Mouse (Mus musculus) E14TG2a.4 (cell line): ENCODE measurements around the gene Bmp8b.

Experiments used
- CTCF ChIP-seq: conservative IDR thresholded peaks from 2 replicates; pipeline ENCODE4 v1.5.1; 2014; ENCODE audit warnings: low read length
- NANOG ChIP-seq: IDR thresholded peaks from 2 replicates; pipeline ENCODE4 v1.6.1; 2014; ENCODE audit warnings: borderline replicate concordance, low read length, mixed read lengths

DNA sequence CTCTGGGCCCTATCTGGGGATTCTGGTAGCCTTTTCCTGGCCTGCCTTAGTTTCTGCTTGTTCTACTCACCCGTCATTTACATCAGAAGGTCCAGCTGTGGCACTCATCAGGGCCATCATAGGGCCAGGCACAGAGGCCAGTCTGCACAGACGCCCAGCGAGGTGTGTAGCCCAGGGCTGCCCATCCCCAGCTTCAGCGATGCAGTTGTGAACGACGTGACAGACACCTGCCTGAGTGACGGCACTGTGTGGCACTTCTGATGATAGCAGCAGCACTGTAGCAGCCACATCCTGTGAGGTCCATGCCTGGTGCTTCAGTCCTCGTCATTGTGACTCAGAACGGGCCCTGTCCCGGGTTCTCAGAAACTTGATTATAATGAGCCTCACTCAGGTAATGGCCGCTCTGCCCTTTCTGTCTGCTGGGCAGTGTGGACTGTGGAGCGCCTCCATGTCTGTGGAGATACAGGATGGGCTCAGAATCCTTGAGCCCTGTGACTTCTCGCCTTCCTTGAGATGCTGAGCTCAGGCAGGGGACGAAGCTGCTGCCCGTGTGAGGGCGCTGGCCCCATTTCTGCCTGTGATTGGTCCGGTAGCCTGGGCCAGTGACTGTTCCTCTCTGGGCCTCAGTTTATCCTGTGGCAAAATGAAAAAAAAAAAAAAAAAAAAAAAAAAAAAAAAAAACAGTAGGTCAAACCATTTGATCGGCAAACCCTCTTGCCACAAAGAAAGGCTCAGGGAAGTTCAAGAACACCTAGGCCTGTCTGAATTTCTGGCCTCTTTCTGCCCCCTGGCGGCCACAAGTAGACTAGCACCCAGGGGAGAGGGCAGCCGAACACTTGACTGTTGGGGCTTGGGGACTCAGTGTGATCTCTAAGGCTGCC lies 22.4 kb upstream of the Bmp8b start:
- TF ChIP-seq CTCF (peak; percentile 86), NANOG (no peak)
